Mouse (Mus musculus): ENCODE measurements at regions not wholly inside any gene's neighbourhood (a gene's known extent, or its start where the extent isn't known, plus 50 kb on each side); places are given as distances from the start of the nearest gene placed in this dataset.

- no peak for ATAC-seq (replicated peaks; ENCODE audit: insufficient number of reproducible peaks, low FRiP score, low TSS enrichment, poor library complexity, severe bottlenecking)
Measured at GRCm38 (mm10) chr7:142835319-142835718, 92.1 kb upstream of the Ins2 start.

GRCm38 (mm10) chr7:142830969-142831673, 87.9 kb upstream of the Ins2 start:
- no peak for ATAC-seq (replicated peaks; ENCODE audit: insufficient number of reproducible peaks, low FRiP score, low TSS enrichment, poor library complexity, severe bottlenecking)

- no peak for ATAC-seq (replicated peaks; ENCODE audit: insufficient number of reproducible peaks, low FRiP score, low TSS enrichment, poor library complexity, severe bottlenecking)
Measured at GRCm38 (mm10) chr7:142810711-142811110, 67.5 kb upstream of the Ins2 start.

- ATAC-seq (replicated peaks; ENCODE audit: insufficient number of reproducible peaks, low FRiP score, low TSS enrichment, poor library complexity, severe bottlenecking) = 0 out of 2 replicates have a peak, but pooled peaks have one; percentile 43
Measured at GRCm38 (mm10) chr7:142799424-142799823, 56.2 kb upstream of the Ins2 start.

- no peak for ATAC-seq (replicated peaks; ENCODE audit: insufficient number of reproducible peaks, low FRiP score, low TSS enrichment, poor library complexity, severe bottlenecking)
Measured at GRCm38 (mm10) chr7:142794481-142794880, 51.3 kb upstream of the Ins2 start.

Measured in monocyte, adult 5-6 weeks (primary cell).